ENCODE assay signal across 26 mouse cellular contexts in genomic region chr14:46916581-46916980, GRCm38 (mm10). TPM values are rescaled to one million over a fixed set of nuclear protein-coding genes. Genes with fewer than 3 reads are reported as not detected.
DNase-seq lines count a peak whose midpoint lies in the region; ATAC-seq lines count a peak whose summit lies in the region.
"Had no signal": no experiment of that assay in that cellular context is flagged by ENCODE, and none has a peak within 500 bp of the region (broad histone marks: within the 10 kb centered on the region; RNA-seq: fewer than 3 reads in every experiment).

No protein-coding gene starts in this region.

- WGBS in macrophage (ENCODE audit: missing documents) = 94% methylated on average over 4 of the region's 4 CpGs

- peak overlapping the region; percentile 85 for H3K27ac ChIP-seq in macrophage
- H3K27ac ChIP-seq: embryonic facial prominence, embryonic 15.5 days; heart, adult 2 months; heart, embryonic 13.5 days; limb, embryonic 10.5 days; midbrain, embryonic 12.5 days; neural tube, embryonic 13.5 days had no signal

- 0 out of 2 replicates have a peak, but pooled peaks have one; percentile 10 for ATAC-seq in frontal cortex, adult (ENCODE audit: low TSS enrichment)
- ATAC-seq: CD4-positive, CD25-positive, alpha-beta regulatory T cell, adult 4 months; lung, postnatal 0 days had no signal

- H3K4me3 ChIP-seq in macrophage (ENCODE audit: inconsistent target) = no peak overlapping the region
- H3K4me3 ChIP-seq: embryonic facial prominence, embryonic 15.5 days; heart, adult 2 months; heart, embryonic 13.5 days; limb, embryonic 10.5 days; midbrain, embryonic 12.5 days; neural tube, embryonic 13.5 days had no signal

- H3K79me2 ChIP-seq in macrophage (ENCODE audit: inconsistent target) = no peaks in the 10 kb centered on the region

- no peaks in the 10 kb centered on the region for H3K36me3 ChIP-seq in macrophage (ENCODE audit: inconsistent target)
- H3K36me3 ChIP-seq: embryonic facial prominence, embryonic 15.5 days; heart, embryonic 13.5 days; limb, embryonic 10.5 days; midbrain, embryonic 12.5 days; neural tube, embryonic 13.5 days had no signal

- no peak for DNase-seq in frontal cortex, adult 2 months (ENCODE audit: extremely low spot score in 1 of 2, low spot score in 1 of 2)
- DNase-seq in testis, postnatal 10 days (ENCODE audit: low spot score) = peak; percentile 23
- no peak for DNase-seq in testis, postnatal 14 days (ENCODE audit: low spot score)
- peak; percentile 80 for DNase-seq in cerebellum, adult 9-10 months
- no peak for DNase-seq in adrenal gland, adult 2 months
- no peak for DNase-seq in lung, postnatal 10 days
- DNase-seq: adrenal gland, postnatal 25 days; heart, adult 2 months; heart, postnatal 14 days; kidney, adult 18-20 months; layer of hippocampus, adult 9-11 months; liver; right cerebral cortex, adult 18-20 months; right cerebral cortex, postnatal 4 days; thymus, adult 18-20 months; thymus, postnatal 4 days had no signal

RNA-seq across cellular contexts. Expression of gene Samd4, which starts 33.9 kb away (rescaled TPM):
- 12.7 and 13.3 TPM in 2 replicates for polyA plus RNA-seq in frontal cortex, adult 2 months (2012; rRNA removed)
- 100 to 1,000 TPM in 3 of 26 experiments, 10 to 100 TPM in 12, 1 to 10 TPM in 11; 3.2 to 105 (median 11.8) TPM for total RNA-seq in macrophage (2018; cell fraction: chromatin; rRNA removed)
- total RNA-seq in macrophage (2018; cell fraction: cytosol; rRNA removed) = 10 to 100 TPM in 12 of 26 experiments, 1 to 10 TPM in 13, under 1 TPM in 1; 0.91 to 19.6 (median 5.0) TPM
- total RNA-seq in macrophage (2018; cell fraction: nucleus; rRNA removed) = 10 to 100 TPM in 13 of 26 experiments, 1 to 10 TPM in 13; 1.2 to 89.5 (median 12.6) TPM
- 1.8 to 13.6 TPM (median 8.6 TPM) in 3 replicates for polyA plus RNA-seq in macrophage (2018)
- 10 to 100 TPM; 22.9 to 24.4 TPM for total RNA-seq in adrenal gland, adult 2 months (2021)
- polyA plus RNA-seq in adrenal gland, adult 2 months (2012; rRNA removed) = 14.7 and 16.5 TPM in 2 replicates
- total RNA-seq: megakaryocyte progenitor cell, adult 5-6 weeks had no signal
- polyA plus RNA-seq: CD4-positive, CD25-positive, alpha-beta regulatory T cell, adult 4 months had no signal

Comparison
In these comparisons a context has a peak if more than half of its experiments do, and no peak if none do; other contexts are left out.
1. DNase-seq: peak in testis, postnatal 10 days (single experiment) and cerebellum, adult 9-10 months (single experiment); none in frontal cortex, adult 2 months (0 of 2), testis, postnatal 14 days (single experiment), adrenal gland, adult 2 months (single experiment) and lung, postnatal 10 days (single experiment).